Mouse (Mus musculus) liver, adult 2 months (tissue): ENCODE data around the gene Tmem69. TPM values are rescaled to one million over a fixed set of nuclear protein-coding genes. Genes with fewer than 3 reads are reported as not detected.

Experiments
- DNase-seq: peaks from one replicate; pipeline ENCODE4 v3.0.0-alpha.2; 2011; ENCODE audit warnings: low read depth, low spot score; ENCODE audit errors: extremely low read depth
- H3K27ac ChIP-seq: fragments of 200-500 bp; replicated peaks from 2 replicates; pipeline ENCODE4 v1.5.1; 2012; ENCODE audit warnings: low read depth, mild to moderate bottlenecking, control low read depth, inconsistent platforms, low read length; ENCODE audit not compliant: insufficient read depth
- H3K27me3 ChIP-seq: fragments of 200-500 bp; 2 replicates; pipeline ENCODE4 v1.6.1; 2012; ENCODE audit warnings: mild to moderate bottlenecking, moderate library complexity, low read length, inconsistent platforms; ENCODE audit not compliant: control insufficient read depth, insufficient read depth
- H3K36me3 ChIP-seq: fragments of 200-500 bp; 2 replicates; pipeline ENCODE4 v1.6.1; 2012; ENCODE audit warnings: low read length, inconsistent platforms; ENCODE audit not compliant: control insufficient read depth, insufficient read depth
- H3K4me1 ChIP-seq: fragments of 200-500 bp; 2 replicates; pipeline ENCODE4 v1.6.1; 2011; ENCODE audit warnings: low read length; ENCODE audit not compliant: control insufficient read depth, insufficient read depth
- H3K4me3 ChIP-seq: fragments of 200-500 bp; 2 replicates; pipeline ENCODE4 v1.5.1; 2011; ENCODE audit warnings: low read depth, mild to moderate bottlenecking, control low read depth, low read length, moderate library complexity; ENCODE audit not compliant: insufficient read depth
- H3K79me2 ChIP-seq: fragments of 200-500 bp; 2 replicates; pipeline ENCODE4 v1.6.1; 2012; ENCODE audit warnings: inconsistent platforms, mild to moderate bottlenecking, low read length, moderate library complexity; ENCODE audit not compliant: control insufficient read depth, insufficient read depth
- H3K9ac ChIP-seq: fragments of 200-500 bp; 2 replicates; pipeline ENCODE4 v1.6.1; 2012; ENCODE audit warnings: low read depth, mild to moderate bottlenecking, control low read depth, inconsistent platforms, low read length
- CTCF ChIP-seq: fragments of 200-500 bp; IDR thresholded peaks from 2 replicates; pipeline ENCODE4 v1.5.1; 2011; ENCODE audit warnings: low read depth, low read length, control low read depth
- POLR2A ChIP-seq: fragments of 200-500 bp; IDR thresholded peaks from 2 replicates; pipeline ENCODE4 v1.6.1; 2011; ENCODE audit warnings: low read length, control low read depth; ENCODE audit not compliant: insufficient read depth; ENCODE audit errors: extremely low read depth
- WGBS: fragments of 180-500 bp; shearing (Covaris S2); methylation state at CpG from one replicate; pipeline ENCODE4 v1.1.7; 2018; 5-methylcytosine and 5-hydroxymethylcytosine counted together
- polyA plus RNA-seq: library from polyadenylated mRNA; depleted of rRNA; stranded (reverse); fragments of >200 nt; gene quantifications from 2 replicates; pipeline ENCODE4 v1.2.3, GENCODE M21; 2012; rRNA removed
- total RNA-seq: library from RNA; depleted of rRNA; stranded (reverse); fragments of >200 nt; gene quantifications from 2 replicates; pipeline ENCODE4 v1.2.3, GENCODE M21; 2014; rRNA removed

The Tmem69 gene
- total and polyA plus RNA-seq, 2 experiments, result 4.3 to 6.8 TPM

GRCm38 (mm10) chr4:116536351-116536750, 19.4 kb downstream of the Tmem69 start:
- peaks cover 23% of the 10 kb centered on the region for H3K36me3 ChIP-seq
- no peaks in the 10 kb centered on the region for H3K79me2 ChIP-seq
- no peak overlapping the region for H3K4me3 ChIP-seq
- H3K4me1 ChIP-seq, result no peaks in the 10 kb centered on the region
- H3K9ac ChIP-seq, result no peak overlapping the region
- no peak for DNase-seq
- H3K27ac ChIP-seq, result no peak overlapping the region
- no peaks in the 10 kb centered on the region for H3K27me3 ChIP-seq
- TF ChIP-seq CTCF (no peak), POLR2A (no peak)

- H3K79me2 ChIP-seq, result no peaks in the 10 kb centered on the region
- H3K4me3 ChIP-seq, result no peak overlapping the region
- no peak for TF ChIP-seq CTCF
- no peak for TF ChIP-seq POLR2A
- H3K27ac ChIP-seq, result no peak overlapping the region
- no peak overlapping the region for H3K9ac ChIP-seq
- H3K27me3 ChIP-seq, result no peaks in the 10 kb centered on the region
- H3K36me3 ChIP-seq, result peaks cover 22% of the 10 kb centered on the region; the same call in 1 of the 2 replicates
- WGBS, result 82% methylated on average over 2 of the region's 2 CpGs
- H3K4me1 ChIP-seq, result no peaks in the 10 kb centered on the region
- DNase-seq, result no peak
These were observed 24.6 kb downstream of the Tmem69 start for GRCm38 (mm10) chr4:116531109-116531508.

GRCm38 (mm10) chr4:116507425-116508218, 48.1 kb downstream of the Tmem69 start, which contains the start of gene Ipp:
TSS of gene Ipp (plus strand) at chr4:116507549.
- TF ChIP-seq CTCF (peak; percentile 36), POLR2A (peak; percentile 85)
- Histone ChIP-seq H3K36me3 (no peaks in the 10 kb centered on the region), H3K27me3 (no peaks in the 10 kb centered on the region), H3K27ac (peak within 1 kb of the TSS; percentile 47), H3K79me2 (no peaks in the 10 kb centered on the region), H3K4me1 (peaks cover 3% of the 10 kb centered on the region; the same call in 1 of the 2 replicates), H3K4me3 (peak within 1 kb of the TSS; percentile 59), H3K9ac (peak within 1 kb of the TSS; percentile 72)
- DNase-seq, result peak; percentile 83
- WGBS, result under 1% methylated on average over 55 of the region's 55 CpGs

GRCm38 (mm10) chr4:116506886-116507424, 48.8 kb downstream of the Tmem69 start:
- peaks cover 3% of the 10 kb centered on the region; the same call in 1 of the 2 replicates for H3K4me1 ChIP-seq
- 30% methylated on average over 11 of the region's 11 CpGs for WGBS
- H3K4me3 ChIP-seq, result peak overlapping the region; percentile 59
- H3K27me3 ChIP-seq, result no peaks in the 10 kb centered on the region
- H3K9ac ChIP-seq, result peak overlapping the region; percentile 66
- no peak for DNase-seq
- H3K36me3 ChIP-seq, result no peaks in the 10 kb centered on the region
- no peak; the same call in 1 of the 2 replicates for TF ChIP-seq POLR2A
- no peak for TF ChIP-seq CTCF
- no peaks in the 10 kb centered on the region for H3K79me2 ChIP-seq
- peak overlapping the region; percentile 21; the same call in 1 of the 2 replicates for H3K27ac ChIP-seq

Other genes with a start within 250 kb of the Tmem69 start
- 3.9 and 5.4 TPM in 2 replicates for gene Mast2, start 91.8 kb downstream of the Tmem69 start, total RNA-seq
- 11.9 and 20.6 TPM in 2 replicates for gene Mast2, start 91.8 kb downstream of the Tmem69 start, polyA plus RNA-seq
- gene Ipp, start 48.4 kb downstream of the Tmem69 start, total RNA-seq, result 9.7 and 11.7 TPM in 2 replicates
- gene Ipp, start 48.4 kb downstream of the Tmem69 start, polyA plus RNA-seq, result 2.1 and 2.3 TPM in 2 replicates
- gene Gpbp1l1, start 1.7 kb upstream of the Tmem69 start, total RNA-seq, result 72.2 and 76.3 TPM in 2 replicates
- gene Gpbp1l1, start 1.7 kb upstream of the Tmem69 start, polyA plus RNA-seq, result 16.7 and 19.9 TPM in 2 replicates
- gene Ccdc17, start 40.7 kb upstream of the Tmem69 start, total RNA-seq, result 3.1 and 4.4 TPM in 2 replicates
- 5.3 and 7.6 TPM in 2 replicates for gene Ccdc17, start 40.7 kb upstream of the Tmem69 start, polyA plus RNA-seq
- 11.1 and 12.4 TPM in 2 replicates for gene Nasp, start 72.0 kb upstream of the Tmem69 start, total RNA-seq
- 1.5 and 2.0 TPM in 2 replicates for gene Nasp, start 72.0 kb upstream of the Tmem69 start, polyA plus RNA-seq
- 337 and 363 TPM in 2 replicates for gene Akr1a1, start 95.7 kb upstream of the Tmem69 start, total RNA-seq
- gene Akr1a1, start 95.7 kb upstream of the Tmem69 start, polyA plus RNA-seq, result 517 and 533 TPM in 2 replicates
- 868 and 925 TPM in 2 replicates for gene Prdx1, start 129.6 kb upstream of the Tmem69 start, total RNA-seq
- 376 and 421 TPM in 2 replicates for gene Prdx1, start 129.6 kb upstream of the Tmem69 start, polyA plus RNA-seq
- 10.3 and 11.3 TPM in 2 replicates for gene Mmachc, start 152.5 kb upstream of the Tmem69 start, total RNA-seq
- gene Mmachc, start 152.5 kb upstream of the Tmem69 start, polyA plus RNA-seq, result 15.7 and 17.3 TPM in 2 replicates
- gene Ccdc163, start 152.6 kb upstream of the Tmem69 start, total RNA-seq, result 2.7 and 4.2 TPM in 2 replicates
- 9.3 and 13.1 TPM in 2 replicates for gene Ccdc163, start 152.6 kb upstream of the Tmem69 start, polyA plus RNA-seq
- 11.5 and 13.6 TPM in 2 replicates for gene Tesk2, start 165.0 kb upstream of the Tmem69 start, total RNA-seq
- gene Tesk2, start 165.0 kb upstream of the Tmem69 start, polyA plus RNA-seq, result 7.2 and 7.8 TPM in 2 replicates